Mouse (Mus musculus): ENCODE results near the gene Ssbp3. TPM values are rescaled to one million over a fixed set of nuclear protein-coding genes. Genes with fewer than 3 reads are reported as not detected.

The Ssbp3 gene
- total RNA-seq, 1 experiment: 42.6 TPM

DNA sequence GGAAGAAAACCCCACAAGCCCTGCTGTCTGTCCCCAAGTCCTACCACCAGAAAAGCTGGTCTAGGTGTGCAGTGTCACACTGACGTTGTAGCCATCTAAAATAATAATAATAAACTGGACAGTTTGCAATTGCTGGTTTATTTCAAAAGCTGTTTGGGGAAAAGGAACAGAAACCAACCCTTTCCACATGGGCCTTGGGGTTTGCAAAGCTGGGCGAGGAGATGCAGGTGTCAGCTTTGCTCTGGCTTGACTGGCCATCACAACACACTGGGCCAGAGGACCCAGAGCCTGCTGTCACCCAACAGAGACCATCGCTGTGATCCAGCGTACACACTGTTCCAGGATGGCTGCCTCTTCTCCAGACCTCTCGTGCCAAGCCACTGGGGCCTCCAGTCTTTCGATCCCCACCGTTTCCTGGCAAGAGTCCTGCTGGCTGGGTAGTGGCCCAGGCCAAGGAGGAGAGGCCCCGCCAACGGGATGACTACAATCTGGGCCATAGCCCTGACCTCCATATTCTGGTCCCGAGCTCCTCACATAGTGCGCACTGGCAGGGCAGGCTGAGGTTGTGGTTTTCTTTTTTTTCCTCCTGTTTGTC, 138.2 kb downstream of the Ssbp3 start:
- Histone ChIP-seq H3K36me3 (ENCODE audit: control insufficient read depth, insufficient read depth, low read length, poor library complexity, severe bottlenecking) (peaks cover 30% of the 10 kb centered on the region; the same call in 1 of the 2 replicates), H3K4me1 (ENCODE audit: control insufficient read depth in 2 of 2, insufficient read depth in 2 of 2, low read length in 2 of 2, poor library complexity in 1 of 2) (no peaks in the 10 kb centered on the region; a peak in 1 of 4 replicates), H3K27ac (ENCODE audit: insufficient read depth, low read depth, low read length, poor library complexity, severe bottlenecking) (no peak overlapping the region), H3K9me3 (ENCODE audit: control insufficient read depth, insufficient read depth, low read depth, low read length) (no peaks in the 10 kb centered on the region), H3K9ac (ENCODE audit: insufficient read depth, low read depth, low read length, poor library complexity, severe bottlenecking) (no peak overlapping the region), H3K4me3 (ENCODE audit: insufficient read depth in 1 of 2, low read depth in 1 of 2, low read length in 2 of 2, poor library complexity in 1 of 2, severe bottlenecking in 1 of 2) (no peak overlapping the region)
- no peak for TF ChIP-seq ZC3H11A (IDR thresholded peaks at IDR 0.05; ENCODE audit: borderline replicate concordance, low read depth, low read length)
- TF ChIP-seq ZNF384 (IDR thresholded peaks at IDR 0.05; ENCODE audit: low read depth, low read length): no peak
- TF ChIP-seq CHD2 (IDR thresholded peaks at IDR 0.05; ENCODE audit: low read depth, low read length): no peak
- no peak for TF ChIP-seq HCFC1 (IDR thresholded peaks at IDR 0.05; ENCODE audit: borderline replicate concordance, insufficient read depth, low read length)
- no peak for TF ChIP-seq MAFK (IDR thresholded peaks at IDR 0.05; ENCODE audit: insufficient read depth, low read depth, low read length)
- no peak for DNase-seq (ENCODE audit: low read depth, low spot score)
- in situ Hi-C loops (cut with MboI; ENCODE audit: low sequenced_read_pairs in 2 of 2, unreplicated experiment in 2 of 2): no loop called here

DNA sequence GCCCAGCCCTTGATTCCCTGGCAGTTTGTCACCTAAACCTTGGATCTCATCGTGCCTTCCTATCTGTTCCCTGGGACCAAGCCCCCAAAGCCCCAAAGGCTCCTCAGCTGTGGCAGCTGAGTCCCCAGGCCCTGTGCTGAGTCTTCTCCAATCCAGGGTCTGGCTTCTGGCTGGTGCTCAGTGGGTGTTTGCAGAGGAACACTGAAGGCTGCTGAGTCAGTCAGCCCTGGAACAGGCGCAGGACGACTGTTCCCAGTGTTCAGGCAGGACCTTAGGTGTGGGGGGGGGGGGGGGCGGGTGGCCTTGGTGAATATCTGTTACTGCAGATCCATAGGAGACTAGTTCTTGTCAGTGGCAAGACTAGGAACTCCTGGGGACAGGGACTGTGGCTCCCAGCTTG, 141.4 kb downstream of the Ssbp3 start:
- in situ Hi-C loops (cut with MboI; ENCODE audit: low sequenced_read_pairs in 2 of 2, unreplicated experiment in 2 of 2): no loop called here
- no peak overlapping the region for H3K4me3 ChIP-seq (ENCODE audit: insufficient read depth in 1 of 2, low read depth in 1 of 2, low read length in 2 of 2, poor library complexity in 1 of 2, severe bottlenecking in 1 of 2)
- no peak for DNase-seq (ENCODE audit: low read depth, low spot score)
- no peaks in the 10 kb centered on the region; a peak in 1 of 4 replicates for H3K4me1 ChIP-seq (ENCODE audit: control insufficient read depth in 2 of 2, insufficient read depth in 2 of 2, low read length in 2 of 2, poor library complexity in 1 of 2)
- no peaks in the 10 kb centered on the region for H3K9me3 ChIP-seq (ENCODE audit: control insufficient read depth, insufficient read depth, low read depth, low read length)
- TF ChIP-seq HCFC1 (IDR thresholded peaks at IDR 0.05; ENCODE audit: borderline replicate concordance, insufficient read depth, low read length) (no peak), CHD2 (IDR thresholded peaks at IDR 0.05; ENCODE audit: low read depth, low read length) (no peak), ZC3H11A (IDR thresholded peaks at IDR 0.05; ENCODE audit: borderline replicate concordance, low read depth, low read length) (no peak), MAFK (IDR thresholded peaks at IDR 0.05; ENCODE audit: insufficient read depth, low read depth, low read length) (no peak), ZNF384 (IDR thresholded peaks at IDR 0.05; ENCODE audit: low read depth, low read length) (no peak)
- H3K9ac ChIP-seq (ENCODE audit: insufficient read depth, low read depth, low read length, poor library complexity, severe bottlenecking): no peak overlapping the region
- H3K27ac ChIP-seq (ENCODE audit: insufficient read depth, low read depth, low read length, poor library complexity, severe bottlenecking): no peak overlapping the region
- H3K36me3 ChIP-seq (ENCODE audit: control insufficient read depth, insufficient read depth, low read length, poor library complexity, severe bottlenecking): peaks cover 18% of the 10 kb centered on the region

- DNase-seq (ENCODE audit: low read depth, low spot score): no peak
- TF ChIP-seq HCFC1 (IDR thresholded peaks at IDR 0.05; ENCODE audit: borderline replicate concordance, insufficient read depth, low read length) (no peak), MAFK (IDR thresholded peaks at IDR 0.05; ENCODE audit: insufficient read depth, low read depth, low read length) (no peak), CHD2 (IDR thresholded peaks at IDR 0.05; ENCODE audit: low read depth, low read length) (no peak), ZC3H11A (IDR thresholded peaks at IDR 0.05; ENCODE audit: borderline replicate concordance, low read depth, low read length) (no peak), ZNF384 (IDR thresholded peaks at IDR 0.05; ENCODE audit: low read depth, low read length) (no peak)
- no peak overlapping the region for H3K9ac ChIP-seq (ENCODE audit: insufficient read depth, low read depth, low read length, poor library complexity, severe bottlenecking)
- H3K27ac ChIP-seq (ENCODE audit: insufficient read depth, low read depth, low read length, poor library complexity, severe bottlenecking): no peak overlapping the region; the same call in 1 of the 2 replicates
- no peaks in the 10 kb centered on the region for H3K9me3 ChIP-seq (ENCODE audit: control insufficient read depth, insufficient read depth, low read depth, low read length)
- no peak overlapping the region for H3K4me3 ChIP-seq (ENCODE audit: insufficient read depth in 1 of 2, low read depth in 1 of 2, low read length in 2 of 2, poor library complexity in 1 of 2, severe bottlenecking in 1 of 2)
- peaks cover 19% of the 10 kb centered on the region for H3K36me3 ChIP-seq (ENCODE audit: control insufficient read depth, insufficient read depth, low read length, poor library complexity, severe bottlenecking)
- in situ Hi-C loops (cut with MboI; ENCODE audit: low sequenced_read_pairs in 2 of 2, unreplicated experiment in 2 of 2): no loop called here
- no peaks in the 10 kb centered on the region; a peak in 1 of 4 replicates for H3K4me1 ChIP-seq (ENCODE audit: control insufficient read depth in 2 of 2, insufficient read depth in 2 of 2, low read length in 2 of 2, poor library complexity in 1 of 2)
Observed at GRCm38 (mm10) chr4:107052962-107053553, 142.6 kb downstream of the Ssbp3 start.

DNA sequence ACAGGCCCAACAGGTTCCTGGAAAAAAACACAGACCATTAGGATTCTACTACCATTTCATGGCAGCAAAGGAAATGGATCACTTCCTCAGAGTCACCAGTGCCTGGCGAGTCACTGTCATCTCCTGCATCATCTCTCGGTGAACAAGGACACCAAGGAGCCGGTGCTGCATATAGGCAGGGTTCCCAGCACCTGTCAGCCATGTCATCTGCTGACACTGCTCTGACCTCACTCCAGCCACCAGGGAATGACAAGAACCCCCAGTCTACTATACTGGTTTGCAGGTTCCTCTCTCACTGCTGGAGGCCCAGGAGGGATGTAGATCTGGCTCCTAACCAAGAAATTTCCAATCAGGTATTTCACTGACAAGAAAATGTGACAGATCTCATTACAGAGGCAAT, 145.6 kb downstream of the Ssbp3 start:
- no peaks in the 10 kb centered on the region; a peak in 1 of 4 replicates for H3K4me1 ChIP-seq (ENCODE audit: control insufficient read depth in 2 of 2, insufficient read depth in 2 of 2, low read length in 2 of 2, poor library complexity in 1 of 2)
- H3K4me3 ChIP-seq (ENCODE audit: insufficient read depth in 1 of 2, low read depth in 1 of 2, low read length in 2 of 2, poor library complexity in 1 of 2, severe bottlenecking in 1 of 2): no peak overlapping the region
- H3K9me3 ChIP-seq (ENCODE audit: control insufficient read depth, insufficient read depth, low read depth, low read length): no peaks in the 10 kb centered on the region
- H3K9ac ChIP-seq (ENCODE audit: insufficient read depth, low read depth, low read length, poor library complexity, severe bottlenecking): no peak overlapping the region
- TF ChIP-seq ZC3H11A (IDR thresholded peaks at IDR 0.05; ENCODE audit: borderline replicate concordance, low read depth, low read length): no peak
- no peak for TF ChIP-seq MAFK (IDR thresholded peaks at IDR 0.05; ENCODE audit: insufficient read depth, low read depth, low read length)
- TF ChIP-seq HCFC1 (IDR thresholded peaks at IDR 0.05; ENCODE audit: borderline replicate concordance, insufficient read depth, low read length): no peak
- TF ChIP-seq CHD2 (IDR thresholded peaks at IDR 0.05; ENCODE audit: low read depth, low read length): no peak
- TF ChIP-seq ZNF384 (IDR thresholded peaks at IDR 0.05; ENCODE audit: low read depth, low read length): no peak
- DNase-seq (ENCODE audit: low read depth, low spot score): no peak
- in situ Hi-C loops (cut with MboI; ENCODE audit: low sequenced_read_pairs in 2 of 2, unreplicated experiment in 2 of 2): no loop called here
- no peak overlapping the region for H3K27ac ChIP-seq (ENCODE audit: insufficient read depth, low read depth, low read length, poor library complexity, severe bottlenecking)
- peaks cover 36% of the 10 kb centered on the region for H3K36me3 ChIP-seq (ENCODE audit: control insufficient read depth, insufficient read depth, low read length, poor library complexity, severe bottlenecking)

All from ES-E14 (cell line).